Mouse (Mus musculus): ENCODE measurements at regions not wholly inside any gene's neighbourhood (a gene's known extent, or its start where the extent isn't known, plus 50 kb on each side); places are given as distances from the start of the nearest gene placed in this dataset.

GRCm38 (mm10) chr10:91827074-91827473 is 646.0 kb upstream of the Tmpo start:
- no peak for TF ChIP-seq CTCF (IDR thresholded peaks at IDR 0.05 in 2 of 3, conservative IDR thresholded peaks at IDR 0.05 in 1 of 3; ENCODE audit: control insufficient read depth in 1 of 3, insufficient read depth in 1 of 3, low read depth in 2 of 3, low read length in 3 of 3, poor library complexity in 1 of 3, severe bottlenecking in 1 of 3)
- no peak for TF ChIP-seq TCF12 (IDR thresholded peaks at IDR 0.05; ENCODE audit: low read depth, low read length)
- TF ChIP-seq RCOR1 (IDR thresholded peaks at IDR 0.05; ENCODE audit: low read depth, low read length): no peak
- TF ChIP-seq EP300 (IDR thresholded peaks at IDR 0.05; ENCODE audit: low read depth in 1 of 2, low read length in 2 of 2): no peak
- no peak for TF ChIP-seq POLR2A (IDR thresholded peaks at IDR 0.05; ENCODE audit: control insufficient read depth in 1 of 2, insufficient read depth in 1 of 2, low read depth in 1 of 2, low read length in 2 of 2, poor library complexity in 1 of 2)
- no peak for TF ChIP-seq GATA1 (IDR thresholded peaks at IDR 0.05; ENCODE audit: low read depth, low read length)
- TF ChIP-seq MXI1 (IDR thresholded peaks at IDR 0.05; ENCODE audit: low read depth, low read length): no peak
- no peak for TF ChIP-seq USF1 (IDR thresholded peaks at IDR 0.05; ENCODE audit: low read depth, low read length)
- TF ChIP-seq CHD2 (IDR thresholded peaks at IDR 0.05; ENCODE audit: low read length): no peak
- no peak for TF ChIP-seq MYB (IDR thresholded peaks at IDR 0.05; ENCODE audit: low read depth, low read length)
- TF ChIP-seq CHD1 (IDR thresholded peaks at IDR 0.05; ENCODE audit: low read depth, low read length): no peak
- no peak for TF ChIP-seq MAZ (IDR thresholded peaks at IDR 0.05; ENCODE audit: low read depth, low read length)
- no peak for TF ChIP-seq MYC (IDR thresholded peaks at IDR 0.05; ENCODE audit: low read depth, low read length)
- no peak for TF ChIP-seq E2F4 (IDR thresholded peaks at IDR 0.05; ENCODE audit: borderline replicate concordance, low read depth, low read length)

Measured in MEL (cell line).